Mouse (Mus musculus): ENCODE results near the gene Lxn. TPM values are rescaled to one million over a fixed set of nuclear protein-coding genes. Genes with fewer than 3 reads are reported as not detected.
A peak's percentile ranks its signal among the peaks of the same experiment; 100 is the strongest.

Lxn gene
- total RNA-seq (2021) = 10 to 100 TPM; 40.1 to 45.3 TPM
- long read RNA-seq, experiment 1, transcript Lxn-201 (6 exons, 1,112 nt) = major isoform, 28 of 29 reads
- long read RNA-seq, experiment 1, partial matches to known transcripts = 0 of 29 reads
- long read RNA-seq, experiment 1, other reads (novel, unspliced or antisense) = 1 of 29 reads
- long read RNA-seq, experiment 2, transcript Lxn-201 (6 exons, 1,112 nt) = major isoform, 37 of 45 reads
- long read RNA-seq, experiment 2, partial matches to known transcripts = 3 of 45 reads
- long read RNA-seq, experiment 2, other reads (novel, unspliced or antisense) = 4 of 45 reads

DNA sequence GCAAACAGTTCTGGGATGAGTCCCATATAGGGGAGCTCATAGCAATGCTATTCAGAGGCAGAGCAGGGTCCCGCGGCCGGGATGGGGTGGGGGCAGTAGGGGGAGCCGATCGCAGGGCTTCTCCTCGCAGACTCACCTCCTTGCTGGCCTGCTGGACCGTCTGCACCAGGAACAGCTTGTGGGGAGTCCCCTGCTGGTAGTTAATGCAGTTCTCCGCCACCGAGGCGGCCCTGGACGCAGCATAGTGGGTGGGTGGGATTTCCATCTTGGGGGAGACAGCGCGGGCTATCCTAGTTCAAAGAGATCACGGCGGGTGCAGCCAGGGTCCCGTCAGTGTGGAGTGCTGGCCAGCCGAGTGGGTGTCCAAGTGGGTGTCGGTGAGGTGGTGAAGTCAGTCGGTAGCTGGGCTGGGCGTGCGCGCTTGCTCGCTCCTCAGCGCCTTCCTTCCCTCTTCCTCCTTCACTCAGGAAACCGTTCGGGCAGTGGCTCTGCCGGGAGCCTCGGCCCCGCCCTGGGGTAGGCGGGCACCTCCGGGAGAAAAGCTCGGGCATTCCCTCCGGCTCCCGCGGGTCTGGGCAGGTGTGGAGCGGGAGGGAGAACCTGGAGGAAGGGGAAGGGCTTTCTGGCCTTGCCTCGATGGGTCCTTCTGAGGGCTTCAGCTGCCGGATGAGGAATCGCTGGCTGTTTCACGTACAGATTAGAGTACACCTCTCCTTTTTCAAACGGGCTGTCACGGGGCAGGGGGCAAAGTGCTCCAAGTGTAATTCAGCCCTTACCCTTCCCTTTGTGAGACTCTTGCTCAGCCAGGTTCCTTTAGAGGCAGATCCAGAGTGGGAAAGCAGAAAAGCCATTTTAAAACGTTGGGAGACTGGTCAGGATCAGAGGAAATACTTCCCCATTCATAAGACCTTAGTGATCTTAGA, at the start of gene Lxn:
Lxn (minus strand) TSS at position 477 of the 923 bp plus-strand sequence.
- DNase-seq (ENCODE audit: low spot score in 2 of 2) = peak; percentile 47 to 52
- peak within 1 kb of the TSS; percentile 72 for H3K4me3 ChIP-seq
- H3K27ac ChIP-seq = peak within 1 kb of the TSS; percentile 79
- TF ChIP-seq CTCF (conservative IDR thresholded peaks at IDR 0.05) = peak; percentile 55

DNA sequence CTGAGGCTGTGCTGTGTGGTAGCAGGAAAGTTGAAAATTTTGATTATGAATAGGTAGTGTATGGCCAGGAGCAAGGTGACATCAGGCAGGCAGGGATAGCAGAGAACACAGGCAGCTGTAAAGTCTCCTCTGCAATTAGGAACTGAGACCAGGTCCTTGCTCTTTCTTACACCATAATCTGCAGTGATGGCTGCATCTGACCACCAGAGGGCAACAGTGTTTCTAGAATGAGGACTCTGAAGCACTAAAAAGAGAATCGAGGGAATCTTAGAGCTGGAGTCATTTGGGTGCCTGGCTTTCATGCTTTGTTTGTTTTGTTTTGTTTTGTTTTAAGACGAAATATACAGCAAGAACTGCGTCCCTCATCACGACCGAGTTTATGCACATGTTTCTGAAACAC, 49.1 kb upstream of the Lxn start:
- peak; percentile 71 to 81 for DNase-seq (ENCODE audit: low spot score in 2 of 2)
- TF ChIP-seq CTCF (conservative IDR thresholded peaks at IDR 0.05) = peak; percentile 92
- Histone ChIP-seq H3K4me3 (no peak overlapping the region), H3K27ac (no peak overlapping the region)

DNA sequence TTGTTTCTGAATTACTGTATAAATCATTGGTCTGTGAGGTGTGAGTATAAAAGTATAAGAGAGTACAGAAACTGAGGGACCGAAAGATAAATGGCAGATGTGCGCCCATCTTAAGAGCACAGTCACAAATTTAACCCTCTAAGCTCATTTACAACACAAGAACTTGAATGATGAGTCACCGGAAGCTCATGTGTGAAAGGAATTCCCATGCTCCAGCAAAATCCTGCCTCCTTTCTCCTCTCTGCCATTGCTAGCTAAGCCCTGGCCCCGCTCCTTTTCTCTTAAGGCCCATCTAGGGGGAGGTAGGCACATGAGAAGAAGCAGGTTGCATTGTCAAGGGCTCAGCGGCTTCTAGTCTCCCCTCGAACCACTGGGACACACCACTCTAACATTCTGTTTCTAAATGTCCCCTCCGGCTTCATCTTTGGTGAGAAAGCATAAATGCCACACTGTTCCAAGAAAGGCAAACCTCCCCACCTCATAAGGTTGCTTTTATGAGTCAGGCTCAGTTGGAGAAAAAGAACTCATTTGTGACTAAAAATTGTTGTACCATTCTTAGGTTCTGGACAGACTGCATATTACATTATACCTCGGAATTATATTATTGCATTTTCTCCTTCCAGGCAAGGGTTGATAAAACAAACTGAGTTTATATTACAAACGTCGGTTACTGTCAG, 44.6 kb upstream of the Lxn start:
- no peak overlapping the region for H3K4me3 ChIP-seq
- no peak overlapping the region for H3K27ac ChIP-seq
- no peak for DNase-seq (ENCODE audit: low spot score in 2 of 2)
- no peak for TF ChIP-seq CTCF (conservative IDR thresholded peaks at IDR 0.05)

DNA sequence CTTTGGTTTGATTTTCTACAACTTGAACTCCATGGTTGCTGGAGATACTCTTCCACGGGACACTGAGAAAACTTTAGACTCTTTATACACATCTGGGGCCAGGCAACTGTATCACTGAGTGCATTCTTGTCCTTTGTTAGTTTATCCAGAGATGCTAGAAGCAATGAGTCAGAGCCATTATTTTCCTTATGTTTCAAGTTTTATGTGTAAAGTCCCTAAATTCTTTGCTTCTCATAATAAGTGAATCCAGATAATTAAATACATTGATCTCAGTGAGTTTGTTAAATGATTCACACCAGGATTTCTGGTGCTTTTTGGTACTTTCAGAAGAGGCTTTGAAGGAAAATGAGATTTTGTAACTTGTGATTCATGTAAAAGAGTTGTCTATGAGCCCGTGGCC, 41.6 kb upstream of the Lxn start:
- no peak overlapping the region for H3K4me3 ChIP-seq
- no peak overlapping the region for H3K27ac ChIP-seq
- no peak for DNase-seq (ENCODE audit: low spot score in 2 of 2)
- no peak for TF ChIP-seq CTCF (conservative IDR thresholded peaks at IDR 0.05)

DNA sequence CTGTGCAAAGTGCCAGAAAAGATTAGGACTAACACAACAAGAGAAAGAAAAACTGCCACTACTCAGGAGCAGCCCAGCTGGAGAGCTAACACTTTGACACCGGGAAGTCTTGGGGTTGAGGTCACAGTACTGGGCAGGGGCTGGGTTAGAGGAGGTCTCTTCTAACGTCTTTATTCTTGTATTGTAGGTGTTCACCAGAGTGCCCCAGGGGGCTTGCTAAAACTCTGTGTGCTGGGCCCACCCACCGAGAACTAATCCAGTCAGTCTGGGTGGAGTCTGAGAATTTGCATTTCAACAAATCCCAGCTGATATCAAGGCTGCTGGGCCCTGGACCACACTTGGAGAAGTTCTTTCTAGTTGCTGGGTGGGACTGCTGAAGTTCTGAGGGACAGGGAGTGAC, 40.2 kb upstream of the Lxn start:
- DNase-seq (ENCODE audit: low spot score in 2 of 2) = no peak
- no peak overlapping the region for H3K4me3 ChIP-seq
- H3K27ac ChIP-seq = no peak overlapping the region
- TF ChIP-seq CTCF (conservative IDR thresholded peaks at IDR 0.05) = no peak

DNA sequence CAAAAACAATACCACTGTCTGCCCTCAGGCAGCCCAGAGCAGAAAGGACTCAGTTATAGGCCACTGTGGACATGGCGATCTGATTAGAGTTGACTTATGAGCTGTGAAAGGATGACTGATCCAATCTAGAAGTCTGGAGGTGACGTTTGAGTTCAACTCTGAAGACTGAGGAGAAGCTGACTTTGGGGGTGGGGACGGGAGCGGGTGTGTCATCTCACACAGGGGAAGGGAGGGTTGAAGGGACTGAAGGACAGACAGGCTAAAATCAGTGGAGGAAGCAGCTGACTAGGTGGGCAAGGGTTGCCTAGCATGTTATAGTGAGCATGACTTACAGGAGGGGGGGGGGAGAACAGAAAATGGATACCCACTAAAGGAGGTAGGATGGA, 35.7 kb upstream of the Lxn start:
- no peak for DNase-seq (ENCODE audit: low spot score in 2 of 2)
- no peak overlapping the region for H3K27ac ChIP-seq
- TF ChIP-seq CTCF (conservative IDR thresholded peaks at IDR 0.05) = no peak
- H3K4me3 ChIP-seq = no peak overlapping the region

DNA sequence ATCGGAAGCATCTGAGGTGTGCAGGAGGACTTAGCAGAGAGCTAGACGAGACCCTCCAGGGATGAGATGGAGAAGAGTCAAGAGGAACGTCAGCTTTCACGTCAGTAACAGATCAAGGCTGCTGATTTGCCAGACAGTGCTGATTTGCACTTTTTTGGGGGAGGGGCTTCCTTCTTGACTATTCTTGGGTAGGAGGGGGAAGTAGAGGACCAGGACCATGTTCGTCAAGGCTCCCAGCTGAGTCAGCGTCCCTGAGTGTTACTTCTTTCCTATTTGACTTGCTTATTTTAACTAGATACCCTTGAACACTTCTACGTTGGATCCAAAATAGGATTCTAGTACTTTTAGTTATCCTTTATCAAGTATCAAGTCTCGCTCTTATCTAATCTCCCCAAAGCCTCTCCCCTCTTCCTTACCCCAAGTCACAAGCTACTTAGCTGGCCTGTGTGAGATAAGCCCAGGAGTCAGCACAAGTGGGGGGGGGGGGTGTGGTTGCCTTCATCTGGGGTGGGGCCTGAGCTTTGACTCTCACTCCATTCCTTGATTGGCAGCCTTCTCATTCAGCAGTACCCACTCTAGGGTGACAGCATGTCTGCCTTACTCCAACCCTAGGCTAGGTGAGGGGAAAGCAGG, 35.2 kb upstream of the Lxn start:
- no peak for TF ChIP-seq CTCF (conservative IDR thresholded peaks at IDR 0.05)
- H3K4me3 ChIP-seq = no peak overlapping the region
- H3K27ac ChIP-seq = no peak overlapping the region
- DNase-seq (ENCODE audit: low spot score in 2 of 2) = no peak

DNA sequence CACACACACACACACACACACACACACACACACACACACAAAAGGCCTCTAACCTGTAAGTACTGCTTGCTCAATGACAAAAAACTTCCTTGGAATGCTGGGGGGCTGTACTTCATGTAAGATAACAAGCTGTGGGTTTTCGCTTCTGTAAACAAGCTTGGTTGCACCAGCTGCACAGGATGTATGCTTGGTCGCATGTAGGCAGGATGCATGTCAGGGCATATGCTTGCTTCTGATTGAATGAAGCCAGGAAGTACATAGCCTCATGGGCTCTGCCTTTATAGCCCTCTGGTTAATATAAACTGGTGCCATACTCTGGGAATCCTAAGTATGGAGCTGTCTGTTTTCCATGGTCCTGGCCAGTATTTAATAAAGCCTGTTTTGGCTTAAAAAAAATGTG, 34.3 kb upstream of the Lxn start:
- Histone ChIP-seq H3K27ac (no peak overlapping the region), H3K4me3 (no peak overlapping the region)
- no peak for TF ChIP-seq CTCF (conservative IDR thresholded peaks at IDR 0.05)
- DNase-seq (ENCODE audit: low spot score in 2 of 2) = no peak

DNA sequence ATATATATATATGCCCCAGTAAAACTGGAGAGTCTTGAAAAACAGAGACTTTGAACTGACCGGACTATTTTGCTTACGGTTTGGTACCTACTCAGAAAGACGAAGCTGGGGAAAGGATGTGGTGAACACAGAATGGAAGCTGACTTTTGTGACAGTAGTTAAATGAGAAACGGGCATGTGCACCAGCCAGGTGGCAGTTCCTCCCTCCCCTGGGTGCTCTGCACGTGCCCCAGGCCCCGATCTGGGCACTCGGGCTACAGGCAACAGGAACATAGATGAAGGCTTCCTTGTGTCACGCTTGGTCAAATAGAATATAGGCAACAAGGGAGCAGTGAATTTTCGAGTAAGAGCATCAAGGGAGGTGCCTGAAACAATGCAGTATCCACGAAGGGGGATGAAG, 32.6 kb upstream of the Lxn start:
- no peak for DNase-seq (ENCODE audit: low spot score in 2 of 2)
- no peak for TF ChIP-seq CTCF (conservative IDR thresholded peaks at IDR 0.05)
- Histone ChIP-seq H3K27ac (no peak overlapping the region), H3K4me3 (no peak overlapping the region)

DNA sequence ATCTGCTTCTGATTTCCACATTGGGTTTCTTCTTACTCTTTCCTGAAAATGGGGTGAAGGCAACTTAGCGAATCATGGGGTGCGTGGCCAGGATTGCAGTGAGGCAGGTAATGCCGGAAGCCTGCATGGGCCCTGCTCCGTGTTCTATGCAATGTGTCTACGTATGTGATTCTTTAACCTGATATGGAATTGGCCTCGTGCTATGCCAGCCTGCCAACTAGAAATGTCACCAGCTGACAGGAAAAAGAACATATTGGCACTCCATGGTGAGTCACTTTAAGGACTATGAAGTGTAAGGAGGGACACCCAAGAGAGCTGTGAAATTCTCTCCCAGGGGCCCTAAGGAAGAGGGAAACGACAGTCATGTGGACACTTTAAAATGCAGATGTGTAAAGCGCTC, 29.4 kb upstream of the Lxn start:
- no peak for TF ChIP-seq CTCF (conservative IDR thresholded peaks at IDR 0.05)
- Histone ChIP-seq H3K27ac (peak overlapping the region; percentile 52; the same call in 1 of the 2 replicates), H3K4me3 (no peak overlapping the region)
- DNase-seq (ENCODE audit: low spot score in 2 of 2) = peak; percentile 15 to 52

DNA sequence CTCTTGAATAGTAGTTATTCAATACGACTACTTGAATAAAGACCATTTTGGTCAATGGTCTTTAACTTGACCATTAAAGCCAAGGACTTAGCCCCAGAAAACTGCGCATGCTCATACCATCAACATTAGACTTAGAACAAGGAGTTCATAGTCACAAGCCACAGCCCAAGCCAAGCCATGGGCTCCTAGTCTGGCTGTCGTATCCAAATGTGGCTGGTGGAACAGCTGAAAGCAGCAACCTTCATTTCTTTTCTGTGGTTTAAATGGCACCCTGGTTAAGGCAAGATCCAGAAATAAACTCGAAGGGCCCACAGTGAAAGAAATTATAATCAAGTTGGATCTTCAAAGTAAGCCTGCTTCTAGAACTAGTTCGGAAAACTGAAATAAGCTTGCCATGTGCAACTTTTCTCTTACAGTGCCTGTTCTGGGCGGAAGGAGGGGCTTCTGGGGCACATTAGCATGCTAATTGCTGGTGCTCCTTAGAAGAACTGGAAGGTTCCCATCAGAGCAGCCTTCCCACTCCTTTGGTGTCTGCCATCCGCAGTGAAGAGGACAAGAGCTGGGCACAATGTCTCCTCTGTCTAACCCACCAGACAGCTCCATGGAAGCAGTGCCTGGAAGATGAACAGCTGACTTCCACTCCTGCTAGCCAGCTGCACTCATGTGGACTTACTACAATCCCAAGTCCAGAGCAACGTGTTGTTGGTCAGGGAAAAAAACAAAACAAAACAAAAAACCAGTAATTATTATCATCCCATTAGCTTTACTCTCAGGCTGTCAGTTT, 28.6 kb upstream of the Lxn start:
- TF ChIP-seq CTCF (conservative IDR thresholded peaks at IDR 0.05) = no peak
- Histone ChIP-seq H3K27ac (peak overlapping the region; percentile 52), H3K4me3 (no peak overlapping the region)
- peak in 1 of 2 experiments; percentile 16 for DNase-seq (ENCODE audit: low spot score in 2 of 2)

DNA sequence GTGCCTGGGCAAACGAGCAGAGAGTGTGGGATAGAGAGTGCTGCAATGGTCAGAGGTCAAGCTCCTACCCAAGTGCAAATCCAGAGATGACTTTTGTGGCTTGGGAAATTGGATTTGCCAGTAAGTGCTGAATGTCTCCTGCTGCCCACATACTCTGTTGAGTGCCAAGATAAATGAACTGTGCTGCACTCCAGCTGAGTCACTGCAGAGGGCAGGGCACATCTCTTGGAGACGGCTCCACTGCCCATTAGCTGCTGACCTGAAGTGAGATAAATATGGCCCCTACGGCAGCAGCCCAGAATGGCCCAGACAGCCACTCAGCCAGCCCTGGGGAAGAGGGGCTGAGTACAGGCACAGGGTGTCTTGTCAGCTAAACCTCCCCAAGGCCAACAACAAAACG, 26.4 kb upstream of the Lxn start:
- no peak for DNase-seq (ENCODE audit: low spot score in 2 of 2)
- no peak for TF ChIP-seq CTCF (conservative IDR thresholded peaks at IDR 0.05)
- Histone ChIP-seq H3K4me3 (no peak overlapping the region), H3K27ac (no peak overlapping the region)
